Mouse (Mus musculus): ENCODE data around the gene Cep19. TPM values are rescaled to one million over a fixed set of nuclear protein-coding genes. Genes with fewer than 3 reads are reported as not detected.
A peak's percentile ranks its signal among the peaks of the same experiment; 100 is the strongest.

The Cep19 gene
- polyA plus RNA-seq, 1 experiment from 2014 or later = 25.9 TPM

- ATAC-seq (ENCODE audit: insufficient number of reproducible peaks, insufficient read depth, low FRiP score, low TSS enrichment, low read depth) = no peak
- H3K4me1 ChIP-seq = no peaks in the 10 kb centered on the region
- no peaks in the 10 kb centered on the region for H3K27me3 ChIP-seq
- 48% methylated on average over 3 of the region's 3 CpGs for WGBS
- 0 out of 2 replicates have a peak overlapping the region, but pooled peaks have one; percentile 11 for H3K9ac ChIP-seq
- H3K36me3 ChIP-seq = no peaks in the 10 kb centered on the region
- H3K9me3 ChIP-seq = no peaks in the 10 kb centered on the region
- H3K27ac ChIP-seq = no peak overlapping the region
- H3K4me2 ChIP-seq = no peak overlapping the region
- H3K4me3 ChIP-seq = no peak overlapping the region
Observed at GRCm38 (mm10) chr16:32156719-32157118, 57.1 kb downstream of the Cep19 start.

- no peaks in the 10 kb centered on the region for H3K9me3 ChIP-seq
- no peak for ATAC-seq (ENCODE audit: insufficient number of reproducible peaks, insufficient read depth, low FRiP score, low TSS enrichment, low read depth)
- no peak overlapping the region for H3K27ac ChIP-seq
- H3K9ac ChIP-seq = 0 out of 2 replicates have a peak overlapping the region, but pooled peaks have one; percentile 11
- no peak overlapping the region for H3K4me2 ChIP-seq
- WGBS = 92% methylated on average over 2 of the region's 2 CpGs
- H3K4me3 ChIP-seq = no peak overlapping the region
- H3K4me1 ChIP-seq = no peaks in the 10 kb centered on the region
- no peaks in the 10 kb centered on the region for H3K27me3 ChIP-seq
- H3K36me3 ChIP-seq = no peaks in the 10 kb centered on the region
Observed at GRCm38 (mm10) chr16:32157369-32157768, 57.8 kb downstream of the Cep19 start.

Other genes with a start within 250 kb of the Cep19 start
- 1.3 and 3.7 TPM in 2 replicates for gene Meltf, start 221.0 kb upstream of the Cep19 start, polyA plus RNA-seq (2015; fragmentation: Nextera tagmentation; extraction: Ambion mirVana)
- gene Pigz, start 165.9 kb upstream of the Cep19 start, polyA plus RNA-seq (2015; fragmentation: Nextera tagmentation; extraction: Ambion mirVana) = 0.39 and 0.96 TPM in 2 replicates
- gene 0610012G03Rik, start 151.3 kb upstream of the Cep19 start, polyA plus RNA-seq (2015; fragmentation: Nextera tagmentation; extraction: Ambion mirVana) = 89.1 and 94.0 TPM in 2 replicates
- gene Ncbp2, start 151.3 kb upstream of the Cep19 start, polyA plus RNA-seq (2015; fragmentation: Nextera tagmentation; extraction: Ambion mirVana) = 143 and 144 TPM in 2 replicates
- gene Senp5, start 96.5 kb upstream of the Cep19 start, polyA plus RNA-seq (2015; fragmentation: Nextera tagmentation; extraction: Ambion mirVana) = 16.4 and 17.1 TPM in 2 replicates
- gene Pak2, start 20.5 kb upstream of the Cep19 start, polyA plus RNA-seq (2015; fragmentation: Nextera tagmentation; extraction: Ambion mirVana) = 32.3 and 33.6 TPM in 2 replicates
- gene Pigx, start 60 bp upstream of the Cep19 start, polyA plus RNA-seq (2015; fragmentation: Nextera tagmentation; extraction: Ambion mirVana) = 127 and 132 TPM in 2 replicates
- 13.0 and 13.4 TPM in 2 replicates for gene Nrros, start 65.8 kb downstream of the Cep19 start, polyA plus RNA-seq (2015; fragmentation: Nextera tagmentation; extraction: Ambion mirVana)
- not detected in 2 replicates for gene Bex6, start 80.0 kb downstream of the Cep19 start, polyA plus RNA-seq (2015; fragmentation: Nextera tagmentation; extraction: Ambion mirVana)
- 7.3 and 11.0 TPM in 2 replicates for gene Fbxo45, start 147.4 kb downstream of the Cep19 start, polyA plus RNA-seq (2015; fragmentation: Nextera tagmentation; extraction: Ambion mirVana)
- 21.3 and 23.4 TPM in 2 replicates for gene Wdr53, start 147.4 kb downstream of the Cep19 start, polyA plus RNA-seq (2015; fragmentation: Nextera tagmentation; extraction: Ambion mirVana)
- gene Smco1, start 171.7 kb downstream of the Cep19 start, polyA plus RNA-seq (2015; fragmentation: Nextera tagmentation; extraction: Ambion mirVana) = 0.18 TPM in 1 of 2 replicates, not detected in the other
- gene Rnf168, start 177.7 kb downstream of the Cep19 start, polyA plus RNA-seq (2015; fragmentation: Nextera tagmentation; extraction: Ambion mirVana) = 40.3 and 41.6 TPM in 2 replicates
- 32.3 and 34.5 TPM in 2 replicates for gene Ubxn7, start 232.5 kb downstream of the Cep19 start, polyA plus RNA-seq (2015; fragmentation: Nextera tagmentation; extraction: Ambion mirVana)